Mouse (Mus musculus): ENCODE measurements around the gene Gabrg3. TPM values are rescaled to one million over a fixed set of nuclear protein-coding genes. Genes with fewer than 3 reads are reported as not detected.
"Not testable (repeated sequence)": the region's sequence is repeated elsewhere in the genome, so short reads cannot be mapped to it uniquely, and the experiment has no call there.

The Gabrg3 gene
- total RNA-seq, 2 experiments from 2014 or later, result 0.03 to 0.05 TPM

GRCm38 (mm10) chr7:57312018-57312417 lies 75.0 kb downstream of the Gabrg3 start:
- peak; percentile 42 to 51 for DNase-seq

GRCm38 (mm10) chr7:57307337-57307736 lies 79.7 kb downstream of the Gabrg3 start:
- no peak for DNase-seq

GRCm38 (mm10) chr7:57296639-57297038 lies 90.3 kb downstream of the Gabrg3 start:
- DNase-seq, result no peak

GRCm38 (mm10) chr7:57294127-57294526 lies 92.9 kb downstream of the Gabrg3 start:
- no peak for DNase-seq

- DNase-seq, result no peak
These were observed 93.4 kb downstream of the Gabrg3 start for GRCm38 (mm10) chr7:57293564-57293963.

GRCm38 (mm10) chr7:57283186-57283585 lies 103.8 kb downstream of the Gabrg3 start:
- DNase-seq, result no peak

GRCm38 (mm10) chr7:57278841-57279240 lies 108.1 kb downstream of the Gabrg3 start:
- DNase-seq, result no peak

- no peak for DNase-seq
These were observed 126.8 kb downstream of the Gabrg3 start for GRCm38 (mm10) chr7:57260201-57260600.

GRCm38 (mm10) chr7:57258893-57259574 lies 128.0 kb downstream of the Gabrg3 start:
- no peak for DNase-seq

- DNase-seq, result no peak
These were observed 143.0 kb downstream of the Gabrg3 start for GRCm38 (mm10) chr7:57243981-57244380.

- DNase-seq, result no peak
These were observed 172.9 kb downstream of the Gabrg3 start for GRCm38 (mm10) chr7:57214119-57214518.

GRCm38 (mm10) chr7:57186015-57186414 lies 201.0 kb downstream of the Gabrg3 start:
- no peak for DNase-seq

GRCm38 (mm10) chr7:57175891-57176545 lies 211.0 kb downstream of the Gabrg3 start:
- DNase-seq, result not testable (repeated sequence)

GRCm38 (mm10) chr7:57166931-57167330 lies 220.1 kb downstream of the Gabrg3 start:
- peak; percentile 2 to 10 for DNase-seq

GRCm38 (mm10) chr7:57158211-57158610 lies 228.8 kb downstream of the Gabrg3 start:
- DNase-seq, result peak; percentile 20 to 36

GRCm38 (mm10) chr7:57153743-57154142 lies 233.2 kb downstream of the Gabrg3 start:
- DNase-seq, result no peak

GRCm38 (mm10) chr7:57150768-57151167 lies 236.2 kb downstream of the Gabrg3 start:
- no peak for DNase-seq

- DNase-seq, result no peak
These were observed 248.8 kb downstream of the Gabrg3 start for GRCm38 (mm10) chr7:57138072-57138704.

GRCm38 (mm10) chr7:57133009-57133408 lies 254.0 kb downstream of the Gabrg3 start:
- no peak for DNase-seq

GRCm38 (mm10) chr7:57132471-57132870 lies 254.5 kb downstream of the Gabrg3 start:
- no peak for DNase-seq

GRCm38 (mm10) chr7:57100065-57100464 lies 286.9 kb downstream of the Gabrg3 start:
- DNase-seq, result no peak

- DNase-seq, result no peak
These were observed 304.9 kb downstream of the Gabrg3 start for GRCm38 (mm10) chr7:57082071-57082470.

GRCm38 (mm10) chr7:57071435-57072160 lies 315.4 kb downstream of the Gabrg3 start:
- no peak for DNase-seq

Data from heart, adult 18-20 months (tissue).